Mouse (Mus musculus): ENCODE measurements around the gene Dnah1. TPM values are rescaled to one million over a fixed set of nuclear protein-coding genes. Genes with fewer than 3 reads are reported as not detected.

The Dnah1 gene
- polyA plus RNA-seq, 2 experiments = 0.13 to 0.14 TPM

- under 1% methylated on average over 75 of the region's 78 CpGs for WGBS (ENCODE audit: insufficient replicate concordance)
- Histone ChIP-seq H3K9me3 (ENCODE audit: control insufficient read depth, low read length) (no peaks in the 10 kb centered on the region), H3K27ac (peak within 1 kb of the TSS; percentile 88), H3K36me3 (replicated peaks; ENCODE audit: control insufficient read depth, insufficient read depth, low read depth) (peaks cover 5% of the 10 kb centered on the region), H3K4me2 (ENCODE audit: low read depth) (peak within 1 kb of the TSS; percentile 96), H3K27me3 (ENCODE audit: control insufficient read depth, insufficient read depth, low read length) (no peaks in the 10 kb centered on the region), H3K4me1 (replicated peaks; ENCODE audit: control insufficient read depth in 2 of 2, insufficient read depth in 2 of 2, low read length in 1 of 2) (peaks cover 6 to 10% of the 10 kb centered on the region in 2 experiments), H3K4me3 (ENCODE audit: insufficient read depth in 1 of 2, low read depth in 2 of 2, low read length in 2 of 2) (peak within 1 kb of the TSS; percentile 80 to 94), H3K9ac (replicated peaks) (peak within 1 kb of the TSS; percentile 99)
- ATAC-seq (ENCODE audit: insufficient read depth) (peak; percentile 98), DNase-seq (ENCODE audit: low read depth in 3 of 3, low spot score in 3 of 3) (peak; percentile 97 to 98 (median 97))
- TF ChIP-seq CTCF (IDR thresholded peaks at IDR 0.05; ENCODE audit: low read depth) (peak; percentile 69), EP300 (IDR thresholded peaks at IDR 0.05; ENCODE audit: low read depth) (no peak)
These were observed 12.9 kb upstream of the Dnah1 start, which contains the start of gene Capn7 for GRCm38 (mm10) chr14:31336369-31337155. Capn7 (plus strand) TSS chr14:31336638.

DNA sequence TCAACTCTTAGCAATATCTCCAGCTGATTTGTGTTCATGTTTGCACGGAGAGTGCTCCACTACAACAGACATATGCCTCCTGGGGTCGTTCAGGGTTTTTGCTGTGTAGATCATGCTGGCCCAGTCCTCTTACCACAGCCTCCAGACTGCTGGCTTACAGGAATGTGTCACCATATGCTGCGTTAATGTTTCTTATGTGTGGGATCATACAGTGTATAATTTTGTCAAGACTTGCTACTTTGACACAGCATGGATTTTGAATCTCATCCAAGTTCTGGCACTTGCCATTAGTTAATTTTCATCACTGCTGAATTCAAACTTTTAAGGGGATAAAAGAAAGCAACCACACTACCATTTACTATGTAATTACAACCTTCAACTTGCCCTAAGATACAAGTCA is 12.1 kb upstream of the Dnah1 start:
- Histone ChIP-seq H3K4me1 (replicated peaks; ENCODE audit: control insufficient read depth in 2 of 2, insufficient read depth in 2 of 2, low read length in 1 of 2) (peaks cover 6 to 10% of the 10 kb centered on the region in 2 experiments), H3K4me2 (ENCODE audit: low read depth) (peak overlapping the region; percentile 73), H3K36me3 (replicated peaks; ENCODE audit: control insufficient read depth, insufficient read depth, low read depth) (peaks cover 4% of the 10 kb centered on the region), H3K9ac (replicated peaks) (peak overlapping the region; percentile 59), H3K27ac (peak overlapping the region; percentile 52), H3K9me3 (ENCODE audit: control insufficient read depth, low read length) (no peaks in the 10 kb centered on the region), H3K4me3 (ENCODE audit: insufficient read depth in 1 of 2, low read depth in 2 of 2, low read length in 2 of 2) (peak overlapping the region; percentile 56 to 94), H3K27me3 (ENCODE audit: control insufficient read depth, insufficient read depth, low read length) (no peaks in the 10 kb centered on the region)
- WGBS (ENCODE audit: insufficient replicate concordance) = 45% methylated on average over 3 of the region's 3 CpGs
- DNase-seq (ENCODE audit: low read depth in 3 of 3, low spot score in 3 of 3) (no peak), ATAC-seq (ENCODE audit: insufficient read depth) (no peak)
- TF ChIP-seq CTCF (IDR thresholded peaks at IDR 0.05; ENCODE audit: low read depth) = no peak
- TF ChIP-seq EP300 (IDR thresholded peaks at IDR 0.05; ENCODE audit: low read depth) = no peak

GRCm38 (mm10) chr14:31330957-31331356 is 7.3 kb upstream of the Dnah1 start:
- H3K4me1 ChIP-seq (replicated peaks; ENCODE audit: control insufficient read depth in 2 of 2, insufficient read depth in 2 of 2, low read length in 1 of 2) = peaks cover 0 to 2% of the 10 kb centered on the region in 2 experiments; a peak in 3 of 4 replicates
- TF ChIP-seq CTCF (IDR thresholded peaks at IDR 0.05; ENCODE audit: low read depth) = no peak
- TF ChIP-seq EP300 (IDR thresholded peaks at IDR 0.05; ENCODE audit: low read depth) = no peak
- no peak overlapping the region for H3K27ac ChIP-seq
- no peak overlapping the region for H3K4me2 ChIP-seq (ENCODE audit: low read depth)
- H3K36me3 ChIP-seq (replicated peaks; ENCODE audit: control insufficient read depth, insufficient read depth, low read depth) = no peaks in the 10 kb centered on the region
- 50% methylated on average over 4 of the region's 4 CpGs for WGBS (ENCODE audit: insufficient replicate concordance)
- ATAC-seq (ENCODE audit: insufficient read depth) (no peak), DNase-seq (ENCODE audit: low read depth in 3 of 3, low spot score in 3 of 3) (no peak)
- H3K9me3 ChIP-seq (ENCODE audit: control insufficient read depth, low read length) = no peaks in the 10 kb centered on the region
- H3K9ac ChIP-seq (replicated peaks) = no peak overlapping the region
- no peaks in the 10 kb centered on the region for H3K27me3 ChIP-seq (ENCODE audit: control insufficient read depth, insufficient read depth, low read length)
- H3K4me3 ChIP-seq (ENCODE audit: insufficient read depth in 1 of 2, low read depth in 2 of 2, low read length in 2 of 2) = no peak overlapping the region

GRCm38 (mm10) chr14:31329741-31330140 is 6.0 kb upstream of the Dnah1 start:
- Histone ChIP-seq H3K27me3 (ENCODE audit: control insufficient read depth, insufficient read depth, low read length) (no peaks in the 10 kb centered on the region), H3K4me1 (replicated peaks; ENCODE audit: control insufficient read depth in 2 of 2, insufficient read depth in 2 of 2, low read length in 1 of 2) (no peaks in the 10 kb centered on the region), H3K36me3 (replicated peaks; ENCODE audit: control insufficient read depth, insufficient read depth, low read depth) (no peaks in the 10 kb centered on the region), H3K4me2 (ENCODE audit: low read depth) (no peak overlapping the region), H3K9me3 (ENCODE audit: control insufficient read depth, low read length) (no peaks in the 10 kb centered on the region), H3K4me3 (ENCODE audit: insufficient read depth in 1 of 2, low read depth in 2 of 2, low read length in 2 of 2) (no peak overlapping the region), H3K9ac (replicated peaks) (no peak overlapping the region), H3K27ac (no peak overlapping the region)
- TF ChIP-seq CTCF (IDR thresholded peaks at IDR 0.05; ENCODE audit: low read depth) (no peak), EP300 (IDR thresholded peaks at IDR 0.05; ENCODE audit: low read depth) (no peak)
- ATAC-seq (ENCODE audit: insufficient read depth) (no peak), DNase-seq (ENCODE audit: low read depth in 3 of 3, low spot score in 3 of 3) (no peak)
- 39% methylated on average over 2 of the region's 2 CpGs for WGBS (ENCODE audit: insufficient replicate concordance)

GRCm38 (mm10) chr14:31327681-31328080 is 4.0 kb upstream of the Dnah1 start:
- Histone ChIP-seq H3K9me3 (ENCODE audit: control insufficient read depth, low read length) (no peaks in the 10 kb centered on the region), H3K4me3 (ENCODE audit: insufficient read depth in 1 of 2, low read depth in 2 of 2, low read length in 2 of 2) (no peak overlapping the region), H3K9ac (replicated peaks) (no peak overlapping the region), H3K4me1 (replicated peaks; ENCODE audit: control insufficient read depth in 2 of 2, insufficient read depth in 2 of 2, low read length in 1 of 2) (peaks cover 0 to 12% of the 10 kb centered on the region in 2 experiments; a peak in 2 of 4 replicates), H3K36me3 (replicated peaks; ENCODE audit: control insufficient read depth, insufficient read depth, low read depth) (no peaks in the 10 kb centered on the region), H3K27ac (no peak overlapping the region), H3K27me3 (ENCODE audit: control insufficient read depth, insufficient read depth, low read length) (no peaks in the 10 kb centered on the region), H3K4me2 (ENCODE audit: low read depth) (no peak overlapping the region)
- WGBS (ENCODE audit: insufficient replicate concordance) = 52% methylated on average over 4 of the region's 4 CpGs
- TF ChIP-seq CTCF (IDR thresholded peaks at IDR 0.05; ENCODE audit: low read depth) (peak; percentile 44; the same call in 1 of the 2 replicates), EP300 (IDR thresholded peaks at IDR 0.05; ENCODE audit: low read depth) (no peak)
- ATAC-seq (ENCODE audit: insufficient read depth) = no peak
- DNase-seq (ENCODE audit: low read depth in 3 of 3, low spot score in 3 of 3) = no peak
